ENCODE assay signal across 8 mouse cellular contexts in genomic region chr13:9846543-9847434, GRCm38 (mm10).
DNase-seq lines count a peak whose midpoint lies in the region; ATAC-seq and TF ChIP-seq lines count a peak whose summit lies in the region.
"Had no signal": no experiment of that assay in that cellular context is flagged by ENCODE, and none has a peak within 500 bp of the region (broad histone marks: within the 10 kb centered on the region; RNA-seq: fewer than 3 reads in every experiment).

No protein-coding gene starts in this region.

- in situ Hi-C loops in Patski (cut with MboI; ENCODE audit: low pct_unique_long_range_greater_than_20kb): loop anchor here (5.0 to 10.0 kb wide), 3 partner anchors 192 to 664 kb away; no protein-coding TSS in a partner anchor

- no peaks in the 10 kb centered on the region for H3K36me3 ChIP-seq in hindbrain, postnatal 0 days (ENCODE audit: insufficient read depth, low read length)

- no peak overlapping the region for H3K4me3 ChIP-seq in hindbrain, postnatal 0 days (ENCODE audit: low read length)

- no peaks in the 10 kb centered on the region for H3K4me1 ChIP-seq in hindbrain, postnatal 0 days (ENCODE audit: insufficient read depth, low read length)

- no peaks in the 10 kb centered on the region for H3K9me3 ChIP-seq in hindbrain, postnatal 0 days (ENCODE audit: low read length)

- TF ChIP-seq CTCF in Patski (IDR thresholded peaks at IDR 0.05): peak; percentile 99
- peak; percentile 100 for TF ChIP-seq CTCF in hindbrain, postnatal 0 days (IDR thresholded peaks at IDR 0.05; ENCODE audit: low read depth)

- POLR2A ChIA-PET in Patski (lab: Charles Lee): no interaction called here

- ATAC-seq in Patski: peak; percentile 80
- peak; percentile 92 for ATAC-seq in hindbrain, postnatal 0 days
- ATAC-seq in megakaryocyte-erythroid progenitor cell, adult 5-6 weeks (replicated peaks; ENCODE audit: low FRiP score, low TSS enrichment, poor library complexity, severe bottlenecking): peak; percentile 91

- no peak overlapping the region for H3K9ac ChIP-seq in hindbrain, postnatal 0 days (replicated peaks; ENCODE audit: low read length)

- H3K27me3 ChIP-seq in Patski: no peaks in the 10 kb centered on the region
- H3K27me3 ChIP-seq in hindbrain, postnatal 0 days (ENCODE audit: insufficient read depth, low read length): no peaks in the 10 kb centered on the region

- 27% methylated on average over 14 of the region's 14 CpGs for WGBS in hindbrain, postnatal 0 days

- CTCF ChIA-PET in Patski (lab: Charles Lee): interaction anchor here (0.7 to 1.6 kb wide), 17 partner anchors 20 to 675 kb away, joined by 3 to 8 read pairs (median 3); no protein-coding TSS in a partner anchor

- no peak for DNase-seq in Patski (ENCODE audit: low read depth, low spot score)
- peak; percentile 52 for DNase-seq in cerebellum, adult 8-10 months
- DNase-seq in frontal cortex, postnatal 25 days (ENCODE audit: low spot score in 2 of 2): peak; percentile 20 to 51
- peak; percentile 82 for DNase-seq in hindbrain, postnatal 0 days (ENCODE audit: low spot score)
- DNase-seq in layer of hippocampus, postnatal 36 days: peak; percentile 30 to 55
- peak; percentile 49 for DNase-seq in right cerebral cortex, postnatal 25 days

- no peak overlapping the region for H3K27ac ChIP-seq in hindbrain, postnatal 0 days
- H3K27ac ChIP-seq: macrophage had no signal

- peak overlapping the region; percentile 27; the same call in 1 of the 2 replicates for H3K4me2 ChIP-seq in hindbrain, postnatal 0 days (ENCODE audit: low read depth, low read length)
